Comparison of ENCODE assay signal across 21 mouse cellular contexts in the genomic region with DNA sequence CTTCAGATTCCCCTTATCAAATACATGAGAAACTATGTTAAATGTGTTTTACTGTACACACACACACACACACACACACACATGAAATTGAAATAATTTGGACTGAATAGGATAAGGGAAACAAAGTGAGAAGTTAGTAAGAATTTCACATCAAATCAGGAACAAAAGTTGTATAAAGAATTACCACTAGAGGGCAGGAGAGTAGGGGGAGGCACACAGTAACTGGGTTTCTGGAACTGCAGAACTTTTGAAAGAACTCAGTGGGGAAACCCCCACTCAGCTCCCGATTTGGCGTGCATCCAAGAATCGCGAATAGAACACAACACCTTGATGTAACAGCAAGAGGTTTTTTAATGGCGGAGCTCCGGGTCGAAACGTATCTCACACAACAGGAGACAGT. TPM values are rescaled to one million over a fixed set of nuclear protein-coding genes. Genes with fewer than 3 reads are reported as not detected.
DNase-seq lines count a peak whose midpoint lies in the region; ATAC-seq and TF ChIP-seq lines count a peak whose summit lies in the region.
"Had no signal": no experiment of that assay in that cellular context is flagged by ENCODE, and none has a peak within 500 bp of the region (broad histone marks: within the 10 kb centered on the region; RNA-seq: fewer than 3 reads in every experiment).

No protein-coding gene starts in this region.

- no peaks in the 10 kb centered on the region for H3K36me3 ChIP-seq in hindbrain, embryonic 14.5 days (replicated peaks; ENCODE audit: control insufficient read depth, insufficient read depth)
- H3K36me3 ChIP-seq: G1E; limb, embryonic 15.5 days; lung, embryonic 15.5 days; midbrain, embryonic 10.5 days had no signal

- no peaks in the 10 kb centered on the region for H3K27me3 ChIP-seq in hindbrain, embryonic 14.5 days (ENCODE audit: control insufficient read depth, insufficient read depth, low read length)
- H3K27me3 ChIP-seq: limb, embryonic 15.5 days; lung, embryonic 15.5 days had no signal

- 95% methylated on average over 8 of the region's 8 CpGs for WGBS in hindbrain, embryonic 14.5 days

- H3K4me2 ChIP-seq in hindbrain, embryonic 14.5 days (replicated peaks) = no peak overlapping the region
- H3K4me2 ChIP-seq: limb, embryonic 15.5 days; lung, embryonic 15.5 days had no signal

- ATAC-seq in hindbrain, embryonic 14.5 days (ENCODE audit: low FRiP score) = no peak
- ATAC-seq: forebrain, embryonic 14.5 days; hindbrain, embryonic 16.5 days had no signal

- H3K4me3 ChIP-seq in left cerebral cortex, adult 2 months = no peak overlapping the region
- H3K4me3 ChIP-seq in hindbrain, embryonic 14.5 days (replicated peaks; ENCODE audit: low read length) = no peak overlapping the region
- H3K4me3 ChIP-seq: limb, embryonic 15.5 days; lung, embryonic 15.5 days; midbrain, embryonic 10.5 days had no signal

- TF ChIP-seq CTCF in left cerebral cortex, adult 2 months (IDR thresholded peaks at IDR 0.05) = peak; percentile 25

- H3K9ac ChIP-seq in hindbrain, embryonic 14.5 days = no peak overlapping the region
- H3K9ac ChIP-seq: limb, embryonic 15.5 days; lung, embryonic 15.5 days had no signal

- intact Hi-C loops in left cerebral cortex, adult 2 months (cut with DNase I) = no loop called here
- intact Hi-C loops in left cerebral cortex, postnatal 14 days (cut with DNase I) = no loop called here
- intact Hi-C loops in heart, postnatal 10 days (cut with DNase I) = no loop called here

- no peaks in the 10 kb centered on the region for H3K9me3 ChIP-seq in hindbrain, embryonic 14.5 days (ENCODE audit: control insufficient read depth, low read length)
- H3K9me3 ChIP-seq: limb, embryonic 15.5 days; lung, embryonic 15.5 days; midbrain, embryonic 10.5 days had no signal

- H3K27ac ChIP-seq in left cerebral cortex, adult 2 months = no peak overlapping the region
- H3K27ac ChIP-seq in hindbrain, embryonic 14.5 days = no peak overlapping the region
- H3K27ac ChIP-seq: limb, embryonic 15.5 days; lung, embryonic 15.5 days; midbrain, embryonic 10.5 days; stomach, postnatal 0 days had no signal

- H3K4me1 ChIP-seq in hindbrain, embryonic 14.5 days (replicated peaks; ENCODE audit: control insufficient read depth, insufficient read depth, low read length) = no peaks in the 10 kb centered on the region
- H3K4me1 ChIP-seq: limb, embryonic 15.5 days; lung, embryonic 15.5 days; midbrain, embryonic 10.5 days had no signal

- no peak for DNase-seq in left cerebral cortex, adult 2 months (ENCODE audit: extremely low spot score in 1 of 2, low spot score in 2 of 2)
- no peak for DNase-seq in left cerebral cortex, postnatal 14 days (ENCODE audit: low spot score in 2 of 2)
- peak; percentile 6 for DNase-seq in B cell, adult 2 months
- peak; percentile 1 for DNase-seq in MEL-GATA-1-ER (ENCODE audit: extremely low read depth, low read depth)
- peak; percentile 39 for DNase-seq in induced T-regulatory cell, adult 2 months (ENCODE audit: low read depth)
- DNase-seq in hindbrain, embryonic 14.5 days (ENCODE audit: low spot score) = no peak
- DNase-seq in right cerebral cortex, postnatal 4 days = no peak
- DNase-seq in heart, postnatal 10 days = no peak
- DNase-seq: cerebellum, adult 8-10 months; heart, postnatal 14 days; kidney, adult 9 months; thymus, postnatal 36 days had no signal

RNA-seq across cellular contexts. Expression of a gene that starts 43.3 kb away (rescaled TPM):
- total RNA-seq in left cerebral cortex, adult 2 months (2021) = 10 to 100 TPM; 31.2 to 31.8 TPM
- 10 to 100 TPM; 21.5 to 25.3 TPM for total RNA-seq in left cerebral cortex, postnatal 14 days (2021)
- polyA plus RNA-seq in hindbrain, embryonic 14.5 days (2014; fragmentation: Nextera tagmentation; extraction: Ambion mirVana) = 14.3 and 14.9 TPM in 2 replicates
- 10 to 100 TPM; 13.2 to 14.3 TPM for total RNA-seq in heart, postnatal 10 days (2021)

RNA-seq across cellular contexts. Expression of a gene that starts 55.8 kb away (rescaled TPM):
- total RNA-seq in left cerebral cortex, adult 2 months (2021) = 1 to 10 TPM; 1.4 to 1.9 TPM
- total RNA-seq in left cerebral cortex, postnatal 14 days (2021) = under 1 TPM; 0.66 to 0.72 TPM
- 0.29 and 0.48 TPM in 2 replicates for polyA plus RNA-seq in hindbrain, embryonic 14.5 days (2014; fragmentation: Nextera tagmentation; extraction: Ambion mirVana)
- not detected for total RNA-seq in heart, postnatal 10 days (2021)
- total RNA-seq: adrenal gland, adult 18-20 months; heart, adult 8-10 months; heart, postnatal 14 days had no signal
- polyA plus RNA-seq: G1E; lung, embryonic 15.5 days; stomach, postnatal 0 days had no signal

Comparison
In these comparisons a context has a peak if more than half of its experiments do, and no peak if none do; other contexts are left out.
1. DNase-seq: peak in B cell, adult 2 months (2 of 2), MEL-GATA-1-ER (single experiment) and induced T-regulatory cell, adult 2 months (single experiment); none in left cerebral cortex, adult 2 months (0 of 2), left cerebral cortex, postnatal 14 days (0 of 2), hindbrain, embryonic 14.5 days (single experiment), right cerebral cortex, postnatal 4 days (single experiment) and heart, postnatal 10 days (0 of 2).